Mouse (Mus musculus) bone marrow, adult 2 months (tissue): Measurements from ENCODE around the gene Dgkz.

Experiments
- CTCF ChIP-seq: fragments of 200-500 bp; IDR thresholded peaks from 2 replicates; pipeline ENCODE4 v1.5.1; 2011; ENCODE audit warnings: low read length, control low read depth; ENCODE audit not compliant: control insufficient read depth, insufficient read depth
- POLR2A ChIP-seq: fragments of 200-500 bp; IDR thresholded peaks from 2 replicates; pipeline ENCODE4 v1.6.1; 2011; ENCODE audit warnings: low read depth, mild to moderate bottlenecking, control low read depth, low read length, borderline replicate concordance; ENCODE audit not compliant: control insufficient read depth

DNA sequence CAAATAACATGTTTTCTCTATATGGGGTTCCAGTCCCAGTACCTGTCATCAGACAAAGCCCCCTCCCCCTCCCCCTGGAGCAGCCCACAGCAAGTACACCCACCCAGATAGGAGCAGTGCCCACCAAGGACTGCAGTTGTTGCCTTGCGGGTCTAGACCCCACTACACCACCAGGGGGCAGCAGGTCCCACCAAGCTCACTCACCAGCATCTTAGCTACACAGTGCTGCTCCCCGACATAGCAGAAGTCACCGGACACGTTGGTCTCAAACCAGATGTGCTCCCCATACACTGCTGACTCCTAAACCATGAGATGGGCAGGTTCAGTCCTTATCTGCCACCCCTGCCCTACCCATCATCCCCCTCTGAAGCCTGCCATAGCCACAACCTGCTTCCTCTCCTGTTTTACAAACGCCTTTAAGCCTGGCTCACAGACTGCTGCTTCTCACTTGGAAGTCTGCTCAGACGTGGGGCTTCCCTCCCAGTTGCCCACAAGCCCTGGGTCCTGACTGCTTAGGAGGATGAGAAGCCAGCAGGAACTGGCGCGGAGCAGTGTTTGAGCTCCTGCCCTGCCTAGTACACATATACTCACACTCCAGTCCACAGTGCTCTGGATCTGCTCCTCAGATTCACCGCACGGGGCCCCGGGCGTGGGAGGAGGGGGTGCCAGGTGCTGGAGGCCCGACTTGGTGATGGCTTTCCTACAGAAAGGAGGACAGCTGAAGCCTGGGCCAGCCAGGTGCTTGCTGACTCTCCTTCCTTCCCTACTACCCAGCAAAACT lies 31.3 kb downstream of the Dgkz start:
- peak; percentile 99 for TF ChIP-seq CTCF
- TF ChIP-seq POLR2A: no peak
